Mouse (Mus musculus) R1 (cell line): ENCODE data around the gene Ap1g1.

Source experiments
- DNase-seq: peaks from one replicate; pipeline ENCODE4 v3.0.0-alpha.2; 2018; ENCODE audit warnings: low read depth, low spot score

Gene Ap1g1

DNA sequence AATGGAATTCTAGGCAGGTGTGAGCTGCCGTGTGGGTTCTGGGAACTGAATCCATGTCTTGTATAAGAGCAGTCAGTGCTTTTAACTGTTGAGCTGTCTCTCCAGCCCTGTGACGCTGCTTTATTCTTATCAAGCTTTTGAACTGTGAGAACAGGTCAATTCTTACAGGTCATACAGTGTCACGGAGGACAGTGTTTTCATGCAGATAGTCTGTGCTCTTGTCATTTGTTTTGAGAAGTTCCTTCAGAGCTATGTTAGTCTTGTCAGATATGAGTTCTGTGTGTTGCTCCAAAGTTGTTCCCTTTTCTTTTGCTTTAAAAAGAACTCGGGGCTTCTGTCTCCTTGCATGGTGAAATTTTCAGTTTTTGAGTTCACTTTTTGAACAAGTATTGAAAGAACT lies 2.2 kb downstream of the Ap1g1 start:
- no peak for DNase-seq

- DNase-seq, result no peak
These were observed 12.6 kb downstream of the Ap1g1 start for GRCm38 (mm10) chr8:109790938-109791337.

DNA sequence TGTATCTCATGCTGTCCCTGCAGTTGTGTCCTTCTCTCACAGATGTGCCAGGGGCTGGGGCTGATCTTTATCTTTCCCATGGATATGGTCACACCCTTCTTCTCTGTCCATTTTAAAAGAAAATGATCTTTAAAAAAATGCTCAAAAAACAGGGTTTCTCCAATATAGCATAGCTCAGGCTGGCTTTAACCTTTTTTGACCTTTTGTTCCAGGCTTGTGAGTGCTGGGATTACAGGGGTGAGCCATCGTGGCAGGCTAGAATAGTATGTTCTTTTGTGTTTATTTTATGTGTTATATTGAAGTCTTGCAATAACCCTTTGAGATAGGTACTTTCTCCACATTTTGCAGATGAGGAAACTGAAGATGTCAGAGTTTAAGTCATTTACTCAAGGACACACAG lies 16.8 kb downstream of the Ap1g1 start:
- DNase-seq, result no peak

GRCm38 (mm10) chr8:109798721-109799120 lies 20.4 kb downstream of the Ap1g1 start:
- DNase-seq, result no peak

- no peak for DNase-seq
These were observed 20.9 kb downstream of the Ap1g1 start for GRCm38 (mm10) chr8:109799245-109799644.

- no peak for DNase-seq
These were observed 22.0 kb downstream of the Ap1g1 start for GRCm38 (mm10) chr8:109800325-109800724.

GRCm38 (mm10) chr8:109803211-109803610 lies 24.9 kb downstream of the Ap1g1 start:
- no peak for DNase-seq

DNA sequence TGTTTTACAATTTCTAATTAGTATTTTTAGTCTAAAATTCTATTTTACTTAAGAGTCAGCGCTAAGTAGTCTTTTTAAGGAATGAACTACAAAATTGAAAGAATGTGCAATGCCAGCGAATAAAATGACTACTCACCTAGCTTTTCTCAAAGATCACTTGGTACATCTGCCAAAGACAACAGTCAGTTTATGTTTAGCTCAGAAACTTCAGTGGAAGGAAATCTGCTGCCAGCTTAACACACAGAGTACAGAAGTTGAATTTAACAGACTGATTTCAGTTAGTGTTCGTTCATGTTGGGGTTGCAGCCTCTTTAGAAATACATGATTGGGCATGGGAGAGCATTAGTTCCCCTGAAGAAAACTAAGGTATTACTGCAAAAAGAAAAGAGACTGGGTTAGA lies 25.4 kb downstream of the Ap1g1 start:
- DNase-seq, result no peak

DNA sequence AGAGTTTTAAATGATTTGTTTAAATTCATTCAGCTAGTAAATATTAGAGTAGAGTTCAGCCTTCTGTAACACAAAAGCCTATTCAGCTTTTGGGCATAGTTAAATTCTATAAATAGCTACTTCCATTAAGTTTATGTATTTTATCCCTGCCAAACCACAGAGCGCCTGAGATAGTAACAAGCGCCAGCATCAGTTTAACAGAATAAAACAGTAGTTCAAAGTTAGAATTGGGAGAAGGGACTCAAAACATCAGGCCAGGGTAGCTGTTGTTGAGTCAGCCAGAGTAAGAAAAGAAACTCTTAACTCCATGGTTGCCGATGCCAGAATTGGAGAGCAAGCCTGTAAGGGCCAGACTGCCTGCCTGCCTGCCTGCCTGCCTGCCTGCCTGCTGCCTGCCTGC lies 28.2 kb downstream of the Ap1g1 start:
- DNase-seq, result no peak

- no peak for DNase-seq
These were observed 29.2 kb downstream of the Ap1g1 start for GRCm38 (mm10) chr8:109807401-109808119.

- DNase-seq, result peak; percentile 25
These were observed 29.7 kb downstream of the Ap1g1 start for GRCm38 (mm10) chr8:109808120-109808447.

DNA sequence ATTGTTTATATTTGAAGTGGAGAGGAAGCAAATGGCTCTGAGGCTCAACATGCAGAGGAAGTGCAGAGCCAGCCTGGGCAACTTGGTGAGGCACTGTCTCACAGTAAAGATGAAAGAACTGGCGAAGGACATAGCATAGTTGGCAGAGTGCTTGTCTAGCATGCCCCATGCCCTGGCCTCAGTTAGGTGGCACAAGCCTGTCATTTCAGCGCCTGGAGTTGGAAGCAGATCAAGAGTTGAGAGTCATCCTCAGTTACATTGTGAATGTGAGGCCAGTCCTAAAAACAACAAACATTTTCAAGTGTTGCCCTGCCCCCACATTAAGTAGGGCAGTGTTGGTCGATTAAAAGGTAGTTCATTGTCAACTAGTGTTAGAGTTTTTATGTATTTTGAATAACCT lies 32.1 kb downstream of the Ap1g1 start:
- no peak for DNase-seq

DNA sequence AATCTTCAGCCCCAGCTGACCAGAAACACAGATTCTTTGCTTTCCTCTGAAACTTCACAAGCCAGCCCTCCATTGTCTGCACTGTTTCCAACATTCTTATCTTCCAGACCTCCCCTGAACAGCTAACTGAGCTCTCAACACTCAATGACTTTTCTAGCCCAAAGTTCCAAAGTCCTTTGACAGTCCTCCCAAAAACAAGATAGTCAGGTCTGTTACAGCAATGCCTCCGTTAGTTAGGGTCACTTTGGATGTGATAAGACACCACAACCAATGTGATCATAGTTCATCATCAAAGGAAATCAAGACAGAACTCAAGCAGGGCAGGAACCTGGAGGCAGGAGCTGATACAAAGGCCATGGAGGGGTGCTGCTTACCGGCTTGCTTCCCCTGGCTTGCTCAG lies 36.9 kb downstream of the Ap1g1 start:
- DNase-seq, result no peak

- no peak for DNase-seq
These were observed 39.6 kb downstream of the Ap1g1 start for GRCm38 (mm10) chr8:109817933-109818332.

GRCm38 (mm10) chr8:109823561-109823960 lies 45.2 kb downstream of the Ap1g1 start:
- DNase-seq, result no peak

DNA sequence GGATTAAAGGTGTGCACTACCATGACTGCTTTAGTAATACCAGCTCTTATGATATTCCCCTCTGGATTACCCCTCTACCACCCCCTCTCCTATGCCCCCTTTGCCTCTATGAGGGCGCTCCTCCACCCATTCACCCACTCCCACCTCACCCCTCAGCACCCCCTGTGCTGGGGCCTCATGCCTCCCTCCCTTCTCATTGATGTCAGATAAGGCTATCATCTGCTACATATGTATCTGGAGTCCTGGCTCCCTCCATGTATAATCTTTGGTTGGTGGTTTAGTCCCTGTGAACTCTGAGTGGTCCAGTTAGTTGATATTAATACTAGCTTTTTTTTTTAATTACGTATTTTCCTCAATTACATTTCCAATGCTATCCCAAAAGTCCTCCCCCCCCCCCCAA lies 61.5 kb downstream of the Ap1g1 start:
- no peak for DNase-seq

GRCm38 (mm10) chr8:109842468-109842867 lies 64.1 kb downstream of the Ap1g1 start:
- no peak for DNase-seq

- no peak for DNase-seq
These were observed 69.5 kb downstream of the Ap1g1 start for GRCm38 (mm10) chr8:109847866-109848265.

DNA sequence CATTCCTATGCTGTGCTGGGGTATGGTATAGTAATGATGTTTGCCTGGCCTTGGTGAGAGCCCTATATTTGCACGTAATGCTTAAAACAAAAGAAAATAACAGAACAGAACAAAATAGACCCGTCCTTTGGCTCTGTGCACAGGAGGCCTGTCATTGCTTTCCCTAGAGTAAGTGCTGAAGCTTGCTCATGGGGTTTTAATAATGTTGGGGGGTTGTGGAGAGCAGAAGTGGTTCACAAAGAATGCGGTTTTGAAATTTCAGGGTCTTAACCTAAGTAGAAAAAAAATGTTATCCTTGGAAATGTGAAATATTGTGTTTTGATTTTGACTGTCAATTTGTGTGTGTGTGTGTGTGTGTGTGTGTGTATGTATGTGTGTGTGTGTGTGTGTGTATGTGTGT lies 70.6 kb downstream of the Ap1g1 start:
- DNase-seq, result no peak

- DNase-seq, result peak; percentile 77
These were observed 75.1 kb downstream of the Ap1g1 start for GRCm38 (mm10) chr8:109853423-109853822.

DNA sequence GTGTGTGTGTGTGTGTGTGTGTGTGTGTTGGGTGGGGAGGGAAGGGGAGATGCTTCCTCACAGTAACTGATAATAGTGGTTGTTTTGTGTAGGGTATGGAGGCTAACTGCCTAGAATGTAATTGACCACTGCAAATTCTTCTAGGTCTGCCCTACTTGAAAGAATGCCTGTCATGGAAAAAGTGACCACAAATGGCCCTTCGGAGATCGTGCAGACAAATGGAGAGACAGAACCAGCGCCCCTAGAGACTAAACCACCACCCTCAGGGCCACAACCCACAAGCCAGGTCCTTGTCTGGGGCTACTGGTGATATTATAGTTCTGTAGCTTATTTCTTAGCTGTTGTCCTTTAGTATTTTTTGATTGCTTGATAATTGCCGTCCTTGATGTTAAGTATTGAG lies 76.2 kb downstream of the Ap1g1 start:
- no peak for DNase-seq

- DNase-seq, result no peak
These were observed 77.1 kb downstream of the Ap1g1 start for GRCm38 (mm10) chr8:109855451-109855850.

GRCm38 (mm10) chr8:109863398-109863797 lies 85.0 kb downstream of the Ap1g1 start:
- DNase-seq, result no peak

GRCm38 (mm10) chr8:109864798-109865197 lies 86.4 kb downstream of the Ap1g1 start:
- DNase-seq, result no peak
